In genomic region chr9:59269728-59270127, GRCm38 (mm10) we compare ENCODE assay signal across 7 mouse cellular contexts. TPM values are rescaled to one million over a fixed set of nuclear protein-coding genes. Genes with fewer than 3 reads are reported as not detected.
DNase-seq lines count a peak whose midpoint lies in the region; ATAC-seq and TF ChIP-seq lines count a peak whose summit lies in the region.

No protein-coding gene starts in this region.

- TF ChIP-seq CTCF in Patski (IDR thresholded peaks at IDR 0.05) = peak; percentile 59
- peak; percentile 71 for TF ChIP-seq CTCF in left cerebral cortex, adult 2 months (IDR thresholded peaks at IDR 0.05)

- no peak overlapping the region for H3K9ac ChIP-seq in midbrain, embryonic 13.5 days (replicated peaks)

- ATAC-seq in Patski = no peak
- 0 out of 2 replicates have a peak, but pooled peaks have one; percentile 53 for ATAC-seq in midbrain, embryonic 13.5 days

- H3K4me1 ChIP-seq in midbrain, embryonic 13.5 days (replicated peaks) = peaks cover 5% of the 10 kb centered on the region

- WGBS in midbrain, embryonic 13.5 days = 42% methylated on average over 5 of the region's 5 CpGs

- H3K27ac ChIP-seq in left cerebral cortex, adult 2 months = no peak overlapping the region
- H3K27ac ChIP-seq in midbrain, embryonic 13.5 days = no peak overlapping the region

- POLR2A ChIA-PET in Patski (lab: Charles Lee) = interaction anchor here (1.1 kb wide), 1 partner anchor 286 kb away, joined by 3 read pairs; no protein-coding TSS in a partner anchor

- no peak overlapping the region for H3K4me2 ChIP-seq in midbrain, embryonic 13.5 days (replicated peaks)

- intact Hi-C loops in left cerebral cortex, adult 2 months (cut with DNase I) = no loop called here

- no peak overlapping the region for H3K4me3 ChIP-seq in left cerebral cortex, adult 2 months
- H3K4me3 ChIP-seq in midbrain, embryonic 13.5 days (replicated peaks) = no peak overlapping the region

- no peak for DNase-seq in Patski (ENCODE audit: low read depth, low spot score)
- peak; percentile 91 for DNase-seq in brain, adult 2 months (ENCODE audit: low read depth, low spot score)
- DNase-seq in gastrocnemius, adult 18-20 months (ENCODE audit: low spot score) = peak; percentile 68
- DNase-seq in induced T-regulatory cell, adult 2 months (ENCODE audit: low read depth) = peak; percentile 27
- DNase-seq in left cerebral cortex, adult 2 months (ENCODE audit: extremely low spot score in 1 of 2, low spot score in 2 of 2) = peak; percentile 62 to 65
- DNase-seq in telencephalon, adult 2 months (ENCODE audit: low read depth, low spot score) = peak; percentile 44

- H3K9me3 ChIP-seq in midbrain, embryonic 13.5 days = no peaks in the 10 kb centered on the region

- CTCF ChIA-PET in Patski (lab: Charles Lee) = interaction anchor here (1.2 to 1.9 kb wide), 3 partner anchors 8 to 328 kb away, joined by 3 to 6 read pairs (median 3); no protein-coding TSS in a partner anchor

- H3K36me3 ChIP-seq in midbrain, embryonic 13.5 days = no peaks in the 10 kb centered on the region

- no peaks in the 10 kb centered on the region for H3K27me3 ChIP-seq in Patski
- no peaks in the 10 kb centered on the region for H3K27me3 ChIP-seq in midbrain, embryonic 13.5 days

- in situ Hi-C loops in Patski (cut with MboI; ENCODE audit: low pct_unique_long_range_greater_than_20kb) = loop anchor here (5.0 kb wide), 1 partner anchor 372 kb away; no protein-coding TSS in a partner anchor

RNA-seq across cellular contexts. Expression of gene Adpgk, which starts 21.6 kb away (rescaled TPM):
- polyA plus RNA-seq in Patski (2021) = 32.6 TPM
- total RNA-seq in gastrocnemius, adult 18-20 months (2021) = 1 to 10 TPM; 7.8 to 7.9 TPM
- 10 to 100 TPM; 16.2 to 16.3 TPM for total RNA-seq in left cerebral cortex, adult 2 months (2021)
- polyA plus RNA-seq in midbrain, embryonic 13.5 days (2015; fragmentation: Nextera tagmentation; extraction: Ambion mirVana) = 22.1 and 22.3 TPM in 2 replicates
